Mouse (Mus musculus) retina, adult 2 months (tissue): ENCODE data around the gene Pax5.

Experiments
- DNase-seq: peaks from one replicate; pipeline ENCODE4 v3.0.0-alpha.2; 2012; ENCODE audit warnings: low read depth, low spot score

Pax5 gene

DNA sequence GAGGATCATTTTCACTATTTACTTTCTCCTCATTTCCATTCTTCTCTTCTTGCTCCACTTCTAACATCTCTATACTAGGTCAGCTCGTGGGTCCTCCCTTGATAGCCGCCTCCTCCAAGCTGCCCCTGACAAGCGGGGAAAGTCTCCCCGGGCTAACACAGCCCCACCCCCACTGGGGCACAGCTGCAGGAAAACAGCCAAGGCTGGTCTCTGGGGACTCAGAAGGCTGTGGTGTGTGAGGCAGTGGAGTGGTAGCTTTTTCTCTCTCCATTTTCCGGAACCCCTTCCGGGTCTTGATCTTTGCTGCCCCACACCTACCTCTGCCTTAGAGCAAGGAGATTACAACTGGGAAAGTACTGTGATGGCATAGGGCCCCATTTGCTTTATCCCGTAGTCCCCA lies 4.3 kb downstream of the Pax5 start:
- DNase-seq: no peak

DNA sequence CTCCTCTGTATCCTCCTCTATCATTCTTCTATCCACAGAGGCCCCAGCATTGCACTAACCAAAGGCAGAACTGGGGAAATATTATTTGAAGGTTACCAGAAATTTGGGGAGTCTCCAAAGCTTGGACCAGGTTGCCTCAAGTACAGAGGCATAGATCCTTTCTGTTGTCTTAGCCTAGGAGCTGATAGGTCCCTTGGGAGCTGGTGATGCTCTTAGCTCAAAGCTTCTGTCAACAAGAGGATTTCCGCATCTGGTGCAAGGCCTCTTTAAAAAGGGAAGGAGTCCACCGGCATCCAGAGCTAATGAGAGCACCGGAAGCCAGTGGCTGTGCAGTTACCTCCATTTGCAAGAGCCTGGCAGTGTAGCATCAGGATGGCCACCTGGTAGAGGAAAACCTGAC lies 5.1 kb downstream of the Pax5 start:
- DNase-seq: no peak

DNA sequence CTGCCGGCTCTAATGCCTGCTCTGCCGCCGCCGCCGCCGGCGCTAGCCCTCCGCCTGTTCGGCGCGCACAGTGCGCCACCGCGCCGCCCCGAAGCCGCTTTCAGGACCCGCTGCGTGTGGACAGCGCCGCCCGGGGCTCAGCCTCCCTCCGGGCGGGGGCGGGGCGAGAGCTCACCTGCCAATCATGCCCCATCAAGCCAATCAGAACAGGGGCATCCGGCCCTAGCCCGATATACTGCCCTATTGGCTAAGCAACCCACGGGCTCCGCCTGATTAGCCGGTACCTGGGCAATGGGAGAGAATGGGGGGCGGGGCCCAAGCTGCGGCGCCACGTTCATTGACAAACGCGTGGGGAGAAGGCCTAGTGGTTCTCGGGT lies 5.9 kb downstream of the Pax5 start:
- peak; percentile 65 for DNase-seq

DNA sequence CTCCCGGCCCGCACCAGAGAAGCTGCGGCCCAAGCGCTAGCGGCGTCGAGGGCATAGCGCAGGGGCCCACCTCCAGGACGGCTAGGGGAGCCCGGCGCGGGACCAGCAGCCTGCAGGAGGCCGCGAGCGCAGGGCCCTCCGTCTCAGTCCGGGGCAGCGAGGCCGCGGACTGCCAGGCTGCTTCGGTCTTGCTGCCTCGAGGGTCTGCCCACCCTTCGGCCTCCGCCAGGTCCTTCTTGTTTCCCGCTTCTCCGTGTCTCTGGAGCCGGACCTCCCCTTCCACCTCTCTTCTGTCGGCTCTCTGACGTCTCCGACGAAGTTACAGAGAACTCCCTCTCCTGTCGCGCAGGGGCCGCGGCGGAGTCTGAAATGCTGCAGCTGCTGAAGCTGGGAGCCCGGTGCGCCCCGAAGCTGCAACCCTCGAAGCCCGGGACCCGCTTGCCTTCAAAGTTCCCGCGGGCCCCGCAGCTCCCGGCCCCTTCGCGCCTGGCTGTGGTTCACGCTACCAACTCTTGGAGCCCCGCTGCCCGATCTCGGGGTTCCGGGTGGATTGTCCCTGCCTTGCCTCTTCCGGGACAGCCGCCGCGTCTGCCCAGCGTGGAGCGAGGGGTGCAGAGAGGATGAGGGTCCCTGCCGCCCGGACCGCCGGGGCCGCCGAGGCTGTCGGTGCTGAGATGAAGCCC lies 6.5 kb downstream of the Pax5 start:
- no peak for DNase-seq

DNA sequence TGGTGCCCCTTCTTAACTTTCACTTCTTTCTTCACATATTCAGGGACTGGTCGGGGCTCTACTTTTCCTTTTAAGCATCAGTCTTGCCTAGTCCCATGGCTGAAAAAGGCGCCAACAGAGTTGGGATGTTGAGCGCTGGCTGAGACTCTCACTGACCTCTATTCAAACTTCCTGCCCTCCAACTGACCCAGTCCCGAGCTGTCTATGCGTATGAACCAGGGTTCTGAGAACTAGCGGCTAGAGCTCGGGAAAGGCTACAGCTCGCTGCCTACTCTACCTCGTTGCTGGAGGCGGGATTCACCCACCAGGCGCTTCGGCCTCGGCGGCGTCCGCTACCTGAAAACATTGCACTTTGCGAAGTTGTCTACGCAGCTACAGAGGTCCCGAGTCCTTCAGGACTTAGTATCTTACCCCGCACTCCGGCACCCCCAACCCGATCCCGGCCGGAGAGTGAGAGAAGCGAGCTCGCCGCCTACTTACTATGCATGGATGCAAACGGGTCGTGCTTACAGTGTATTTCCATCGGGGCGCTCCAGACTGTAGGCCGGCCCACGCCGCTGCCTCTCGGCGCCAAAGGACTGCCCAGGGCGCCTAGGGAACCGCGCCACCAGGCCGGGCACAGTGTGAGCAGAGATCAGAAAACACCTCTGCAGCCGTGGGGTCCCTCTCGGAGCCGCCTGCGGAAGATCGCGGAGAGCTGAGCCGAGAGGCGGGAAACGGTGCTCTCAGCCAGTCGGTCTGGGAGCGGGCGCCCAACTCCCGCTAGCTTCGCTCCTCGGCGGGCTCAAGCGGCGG lies 7.2 kb downstream of the Pax5 start:
- no peak for DNase-seq

DNA sequence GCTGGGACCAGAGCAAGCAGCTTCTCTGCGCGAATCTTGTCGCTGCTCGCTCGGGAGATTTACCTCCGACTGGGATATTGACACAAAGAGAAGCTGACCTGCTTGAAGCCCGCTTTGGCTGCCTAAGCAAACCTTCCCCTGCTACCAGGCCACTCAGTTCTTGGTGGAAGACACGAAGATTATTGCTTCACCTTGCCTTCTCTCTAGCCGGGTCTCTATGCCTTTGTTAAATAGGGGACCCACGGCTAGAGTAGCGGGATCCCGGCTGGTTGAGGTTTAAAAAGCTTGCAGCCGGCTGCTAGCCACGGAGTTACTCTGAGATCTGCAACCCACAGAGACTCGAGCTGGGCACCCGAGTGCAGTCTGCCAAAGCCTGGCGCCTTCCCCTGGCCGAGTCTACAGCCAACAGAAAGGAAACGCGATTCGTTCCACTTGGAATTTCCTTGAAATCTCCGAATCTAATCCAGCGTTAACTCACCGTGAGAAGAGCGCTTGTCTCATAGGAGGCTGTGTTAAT lies 8.2 kb downstream of the Pax5 start:
- no peak for DNase-seq

DNA sequence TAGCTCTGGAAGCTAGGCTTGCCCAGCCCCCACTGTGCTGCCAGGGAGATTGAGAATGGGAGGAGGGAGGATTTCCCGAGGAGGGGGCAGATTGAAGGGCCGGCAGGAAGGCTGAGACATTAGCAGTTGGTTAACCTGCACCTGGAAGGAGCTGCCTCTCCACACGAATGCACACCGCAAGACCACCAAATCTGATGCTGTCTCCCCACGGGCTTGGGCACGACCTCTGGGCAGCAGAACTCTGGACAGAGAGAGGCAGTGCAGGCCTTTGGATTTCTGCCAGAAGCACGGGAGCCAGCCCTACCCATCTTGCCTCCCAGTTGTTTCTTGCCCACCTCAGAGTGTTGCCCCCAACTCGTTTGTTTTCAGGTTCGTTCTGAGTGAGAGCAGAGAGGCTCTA lies 8.8 kb downstream of the Pax5 start:
- no peak for DNase-seq

DNA sequence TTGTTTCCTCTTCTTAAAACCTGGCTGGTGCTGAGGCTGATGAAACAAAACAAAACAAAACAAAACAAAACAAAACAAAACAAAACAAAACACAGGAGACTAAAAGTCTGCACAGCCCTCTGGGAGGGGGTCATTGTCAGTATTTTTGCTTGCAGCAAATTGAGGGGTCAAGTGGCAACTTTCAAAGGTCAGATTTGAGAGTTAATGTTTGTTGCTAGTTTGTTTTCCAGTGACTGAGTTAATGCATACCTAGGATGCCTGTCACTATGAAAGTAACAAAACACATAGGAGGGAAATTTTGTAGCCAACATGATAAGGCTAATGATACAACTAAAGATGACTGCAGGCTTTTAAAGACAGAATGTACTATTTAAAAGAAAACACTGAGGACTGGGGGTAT lies 13.6 kb downstream of the Pax5 start:
- no peak for DNase-seq

DNA sequence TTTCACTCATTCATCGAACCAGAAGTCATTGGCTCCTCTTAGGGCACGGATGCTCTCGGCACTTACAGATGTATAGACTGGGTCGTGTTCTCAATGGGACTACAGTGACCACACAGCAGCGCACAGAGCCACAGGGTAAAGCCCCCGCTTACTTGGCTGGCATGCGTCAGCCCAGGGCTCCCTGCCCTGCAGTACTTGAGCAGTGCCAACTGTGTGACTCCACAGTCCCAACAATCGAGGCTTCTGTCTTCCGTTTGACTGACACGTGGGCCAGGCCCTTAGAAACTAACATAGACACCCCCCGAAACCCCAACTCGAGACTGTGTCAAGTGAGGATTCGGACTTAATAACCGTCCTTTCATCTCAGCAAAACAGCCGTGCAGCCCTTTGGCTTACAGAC lies 15.9 kb downstream of the Pax5 start:
- DNase-seq: no peak

DNA sequence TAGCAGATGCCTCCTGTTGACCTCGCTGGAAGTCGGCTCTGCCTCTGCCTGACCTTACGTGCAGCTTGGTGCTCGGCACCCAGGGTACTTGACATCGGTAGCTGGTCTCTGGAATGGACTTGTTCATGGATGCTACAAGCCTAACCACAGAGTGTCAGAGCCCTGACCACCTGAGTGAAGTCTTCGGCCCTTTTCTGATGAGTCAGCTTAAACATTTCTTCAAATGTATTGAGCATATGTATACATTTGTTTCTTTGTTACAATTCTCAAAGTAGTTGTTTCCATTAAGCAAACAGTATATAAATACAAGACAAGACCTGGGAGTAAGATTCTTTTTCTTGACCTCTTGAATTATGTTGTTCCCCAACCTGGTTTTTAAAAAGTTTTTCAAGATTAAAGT lies 24.7 kb downstream of the Pax5 start:
- no peak for DNase-seq

DNA sequence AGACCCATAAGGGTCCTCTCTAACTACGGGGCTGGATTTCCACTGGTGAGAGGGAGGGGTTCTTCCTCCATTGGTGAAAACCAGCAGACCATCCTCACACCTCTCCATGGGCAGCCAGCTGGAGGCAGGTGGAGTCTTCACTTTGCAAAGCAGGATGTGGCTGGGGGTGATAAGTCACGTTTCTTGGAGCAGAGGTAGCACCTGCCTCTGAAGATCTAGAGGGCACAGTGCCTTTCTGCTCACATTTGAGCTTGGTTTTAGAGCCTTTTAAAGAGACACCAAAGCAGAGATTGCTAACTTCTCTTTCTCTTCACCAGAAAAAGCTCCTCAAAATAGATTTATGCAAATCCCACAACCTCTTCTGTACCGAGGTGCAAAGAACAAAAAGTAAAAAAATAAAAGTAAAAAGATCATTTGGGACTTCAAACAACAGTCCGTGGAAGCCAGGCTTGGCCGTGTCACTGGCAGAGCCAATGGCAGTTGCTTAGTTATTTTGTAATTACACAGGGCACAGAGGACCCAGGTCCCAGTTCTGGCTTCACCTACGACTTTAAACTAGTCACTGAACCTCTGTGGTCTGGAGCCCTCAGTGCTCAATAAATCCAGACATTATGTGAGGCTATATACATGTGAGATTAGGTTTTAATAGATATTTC lies 29.9 kb downstream of the Pax5 start:
- no peak for DNase-seq

DNA sequence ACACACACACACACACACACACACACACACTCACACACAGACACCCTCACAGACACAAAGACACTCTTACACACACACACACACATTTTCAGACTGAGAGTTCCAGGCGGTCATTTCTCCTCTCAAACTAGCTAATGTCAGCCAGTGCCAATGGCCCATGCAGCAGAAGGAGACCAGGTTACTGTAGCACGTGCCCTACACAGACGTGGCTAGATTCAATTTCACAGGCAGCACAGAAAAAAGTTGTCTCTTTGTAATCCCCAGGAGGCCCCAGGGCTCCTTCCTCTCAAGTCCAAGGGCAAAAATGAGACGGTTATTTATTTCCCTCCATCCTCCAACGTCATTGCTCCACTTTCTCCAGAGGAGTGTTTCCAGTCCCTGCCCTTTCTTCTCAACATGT lies 31.6 kb downstream of the Pax5 start:
- no peak for DNase-seq

DNA sequence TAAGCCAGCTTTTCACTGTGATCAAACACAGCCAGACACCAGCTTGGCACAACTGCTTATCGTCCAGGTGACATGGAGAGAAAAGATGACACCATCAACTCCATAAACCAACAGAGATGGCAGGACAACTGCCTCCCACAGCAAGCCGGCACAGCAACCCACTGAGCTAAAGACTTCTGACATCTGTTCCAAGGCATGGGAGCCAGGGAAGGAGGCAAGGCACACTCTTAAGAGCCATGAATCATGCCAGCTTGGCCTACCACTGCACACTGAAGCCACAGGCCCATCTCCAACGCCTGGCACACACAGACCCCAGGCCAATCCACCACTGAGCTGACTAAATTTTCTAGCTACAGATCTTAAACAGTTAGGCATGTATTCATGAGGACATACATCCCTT lies 32.3 kb downstream of the Pax5 start:
- no peak for DNase-seq

DNA sequence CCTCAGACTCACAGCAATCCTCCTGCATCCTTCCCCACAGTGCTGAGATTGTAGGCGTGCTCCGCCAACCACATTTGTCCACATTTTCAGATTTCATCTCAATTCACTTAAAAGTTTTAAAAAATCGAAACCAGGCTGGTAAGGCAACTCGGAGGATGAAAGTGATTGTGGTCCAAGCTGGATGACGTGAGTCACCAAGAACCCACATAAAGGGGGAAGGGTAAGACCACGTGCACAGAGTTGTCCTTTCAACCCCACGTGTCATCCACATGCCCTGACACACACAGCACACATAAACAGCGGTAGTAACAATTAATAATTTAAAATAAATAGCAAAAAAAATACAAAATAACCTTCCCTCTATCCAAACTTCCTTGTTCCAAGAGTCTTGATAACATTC lies 35.3 kb downstream of the Pax5 start:
- DNase-seq: no peak

DNA sequence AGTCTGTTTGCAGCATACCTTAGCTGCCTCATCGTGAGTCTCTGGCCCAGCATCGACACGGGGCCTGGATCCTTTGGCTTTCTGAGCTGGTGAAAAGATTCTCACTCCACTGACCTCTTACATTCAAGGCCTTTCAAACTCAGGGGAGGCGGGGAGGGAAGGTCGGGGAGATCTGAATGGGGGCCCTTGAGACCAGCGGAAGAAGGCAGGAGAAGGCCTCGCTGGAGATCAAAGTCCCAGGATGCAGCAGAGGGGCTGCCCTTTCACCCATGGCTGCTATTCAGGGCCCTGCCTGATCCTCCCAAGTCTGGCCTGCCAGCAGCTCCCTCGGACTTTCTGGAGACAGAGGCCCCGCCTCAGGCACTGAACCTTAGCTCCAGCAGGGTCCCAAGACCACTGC lies 36.6 kb downstream of the Pax5 start:
- DNase-seq: no peak

DNA sequence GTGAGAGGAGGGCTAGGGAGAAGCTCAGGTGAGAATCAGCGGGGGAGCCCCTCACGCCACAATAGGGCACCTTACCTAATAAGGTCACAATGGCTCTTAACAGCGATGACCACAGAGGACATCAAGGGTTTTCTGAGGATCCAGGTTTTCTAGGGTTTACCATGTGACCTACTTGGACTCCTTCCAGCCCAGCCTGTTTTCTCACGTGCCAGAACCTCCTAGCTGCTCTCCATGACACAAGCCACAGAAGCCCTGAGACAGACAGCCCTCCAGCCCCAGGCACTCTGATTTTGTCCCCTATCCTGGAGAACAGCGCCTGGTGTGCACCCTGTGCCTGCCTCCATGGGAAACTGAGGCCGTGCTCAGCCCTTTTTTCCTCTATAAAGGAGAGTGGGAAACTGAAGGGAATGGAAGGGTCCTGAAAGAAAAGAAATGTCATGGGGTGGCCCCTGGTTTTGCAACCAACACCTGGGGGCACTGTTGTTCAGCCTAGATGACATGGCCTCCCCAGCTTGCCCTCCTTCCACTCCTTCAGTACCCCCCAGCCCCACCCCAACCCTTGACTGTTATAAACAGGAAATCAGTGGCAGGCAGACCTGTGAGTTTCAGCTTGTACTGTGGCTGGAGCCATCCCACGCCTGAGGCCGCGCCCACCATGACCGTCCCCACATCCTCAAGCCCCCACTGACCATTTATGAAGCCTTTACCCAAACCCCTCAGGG lies 37.9 kb downstream of the Pax5 start:
- no peak for DNase-seq

DNA sequence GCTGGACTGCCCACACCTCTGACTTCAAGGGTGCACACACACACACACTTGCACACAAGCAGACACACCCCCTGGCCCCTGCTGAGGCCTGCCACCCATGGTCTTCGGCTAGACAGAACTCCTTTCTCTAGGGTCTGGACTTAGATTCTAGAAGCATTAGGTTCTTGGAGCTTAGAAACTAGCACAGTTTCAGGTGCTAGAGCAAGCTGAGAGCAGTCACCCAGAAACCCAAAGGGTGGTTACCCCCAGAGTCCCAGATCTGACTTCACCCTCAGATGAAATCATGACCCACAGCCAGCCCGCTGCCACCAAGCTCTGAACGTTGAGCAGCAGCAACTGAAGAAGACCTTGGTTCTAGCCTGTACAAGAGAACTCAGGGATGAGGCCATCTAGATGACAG lies 38.8 kb downstream of the Pax5 start:
- no peak for DNase-seq

DNA sequence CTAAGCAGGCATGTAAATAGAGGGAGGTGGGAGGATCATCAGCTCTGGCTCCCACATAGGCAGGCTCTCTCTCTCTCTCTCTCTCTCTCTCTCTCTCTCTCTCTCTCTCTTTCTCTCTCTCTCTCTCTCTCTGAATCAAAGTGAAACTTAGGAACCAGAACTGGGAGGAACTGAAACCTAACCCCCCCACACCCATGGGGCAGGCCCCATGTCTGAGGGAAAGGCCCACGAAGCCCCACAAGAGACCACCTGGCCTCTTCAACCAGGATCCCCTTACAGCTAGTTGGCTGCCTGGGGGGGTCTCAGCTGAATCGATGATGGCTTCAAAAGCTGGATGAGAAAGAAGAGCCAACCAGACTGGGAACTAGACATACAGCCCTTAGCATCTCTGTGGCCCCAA lies 39.3 kb downstream of the Pax5 start:
- DNase-seq: no peak

DNA sequence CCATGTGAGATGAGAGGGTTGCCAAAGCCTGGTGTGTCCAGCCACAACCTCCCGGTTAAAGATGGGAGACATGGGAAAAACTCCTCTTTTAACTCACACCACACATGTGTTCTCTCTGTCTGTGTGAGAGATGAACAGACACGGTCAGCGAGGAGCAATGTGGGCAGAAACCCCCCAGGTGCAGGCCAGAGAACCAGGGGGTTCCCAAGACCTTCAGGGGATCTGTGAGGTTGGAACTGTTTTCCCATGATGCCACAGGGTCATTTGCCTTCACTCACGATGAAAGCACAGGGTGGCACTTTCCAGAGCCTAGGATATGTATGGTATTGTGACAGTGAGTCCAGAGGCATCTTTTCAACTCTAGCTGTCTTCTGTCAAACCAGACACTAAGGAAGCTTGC lies 39.9 kb downstream of the Pax5 start:
- DNase-seq: no peak

DNA sequence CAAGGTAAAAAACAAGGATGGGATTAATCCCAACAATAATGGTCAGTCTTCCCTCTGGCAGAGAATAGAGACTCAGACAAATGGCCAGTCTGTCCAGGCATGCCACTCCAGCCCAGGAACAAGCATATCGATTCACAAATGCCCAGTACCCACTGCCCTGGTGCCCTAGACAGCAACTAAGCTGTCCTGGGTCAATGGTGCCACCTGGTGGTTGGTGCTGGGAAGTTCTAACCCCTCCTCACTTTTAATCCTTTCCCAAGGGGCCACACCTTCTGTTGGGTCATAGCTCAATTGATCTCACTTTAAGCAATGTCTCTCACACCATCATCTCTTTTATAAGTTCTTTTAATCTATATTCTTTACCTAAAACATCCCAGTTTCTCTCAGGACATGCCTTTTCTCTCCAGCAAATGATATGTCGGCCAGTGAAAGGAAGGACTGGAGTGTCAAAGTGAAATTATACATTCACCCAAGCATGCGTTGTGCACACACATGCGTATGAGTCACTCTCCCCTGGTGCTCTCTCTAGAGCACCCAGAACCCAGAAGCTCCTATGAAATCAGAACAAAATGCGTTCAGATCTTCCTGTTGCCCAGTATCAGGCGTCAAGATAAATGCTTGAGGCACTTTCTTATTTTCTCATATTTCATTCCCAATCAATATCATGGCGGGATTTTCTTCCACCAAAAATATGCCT lies 40.7 kb downstream of the Pax5 start:
- DNase-seq: no peak

DNA sequence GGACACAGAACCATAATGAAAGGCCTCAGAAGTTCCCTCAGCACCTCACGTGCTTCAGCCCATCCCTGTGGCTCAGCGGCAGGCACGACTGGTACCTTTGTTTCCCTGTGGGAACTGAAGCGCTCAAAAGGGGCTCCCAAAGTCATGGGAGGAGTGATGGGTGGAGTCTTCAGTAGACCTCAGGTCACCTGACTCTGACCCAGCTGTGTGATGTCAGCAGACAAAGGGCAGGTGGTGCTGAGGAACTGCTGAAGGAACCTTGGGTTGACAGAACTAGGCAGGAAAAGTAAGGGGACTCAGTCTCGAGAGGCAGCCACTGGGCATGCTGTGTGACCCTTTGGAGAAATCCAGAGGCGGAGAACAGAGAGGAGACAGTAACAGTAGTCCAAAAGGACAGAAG lies 41.7 kb downstream of the Pax5 start:
- no peak for DNase-seq

DNA sequence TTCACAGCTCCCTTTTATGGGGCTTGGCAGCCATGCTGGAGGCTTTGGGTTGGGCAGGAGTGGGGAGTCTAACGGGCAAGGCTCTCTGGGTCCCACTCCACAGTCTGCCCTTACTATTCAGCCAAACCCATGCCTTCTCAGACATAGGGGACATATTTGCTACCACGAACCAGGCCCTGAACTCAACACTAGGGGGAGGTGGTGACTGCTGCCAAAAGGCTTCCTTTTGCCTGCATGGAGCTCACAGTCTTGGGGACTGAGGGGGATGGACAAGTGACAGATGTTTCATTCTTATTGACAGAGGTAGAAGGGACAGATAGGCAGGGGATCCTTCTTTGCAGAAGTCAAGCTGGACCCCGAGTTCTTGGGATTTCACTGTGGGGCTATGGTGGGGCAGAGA lies 42.1 kb downstream of the Pax5 start:
- DNase-seq: no peak
